Mouse (Mus musculus) liver, embryonic 14.5 days (tissue): ENCODE measurements around the gene Hnf1a.

Experiments used
- CTCF ChIP-seq: IDR thresholded peaks from 2 replicates; pipeline ENCODE4 v1.5.1; 2016; ENCODE audit warnings: antibody characterized with exemption, low read depth, control low read depth
- EP300 ChIP-seq: IDR thresholded peaks from 2 replicates; pipeline ENCODE4 v1.6.1; 2016; ENCODE audit warnings: antibody characterized with exemption, low read depth

DNA sequence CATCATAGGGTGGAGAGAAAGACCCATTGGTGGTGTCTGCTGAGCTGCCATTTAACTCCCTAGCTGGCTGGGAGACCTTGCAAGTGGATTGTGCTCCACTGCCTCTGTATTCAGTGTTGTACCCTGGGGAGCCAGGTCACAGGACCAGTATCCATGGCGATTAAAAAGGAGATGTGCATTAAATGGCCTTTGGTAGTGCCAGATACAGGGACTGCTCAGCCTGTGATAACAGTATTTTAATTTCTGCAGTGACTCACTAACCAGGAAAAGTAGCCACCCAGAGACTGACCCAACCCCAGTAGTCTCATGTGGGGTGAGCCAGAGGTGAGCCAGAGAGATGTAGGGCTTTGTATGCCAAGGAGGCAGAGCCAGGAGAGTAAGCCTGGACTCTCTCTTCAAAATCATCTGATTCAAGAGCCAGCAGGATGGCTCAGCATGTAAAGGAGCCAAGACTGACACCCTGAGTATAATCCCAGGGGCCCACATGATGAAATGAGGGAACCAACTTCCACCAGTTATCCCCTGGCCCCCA is 44.7 kb downstream of the Hnf1a start:
- TF ChIP-seq CTCF: no peak
- no peak for TF ChIP-seq EP300
